ENCODE assay signal across 11 mouse cellular contexts in genomic region chr19:33110404-33110803, GRCm38 (mm10).
DNase-seq lines count a peak whose midpoint lies in the region; ATAC-seq and TF ChIP-seq lines count a peak whose summit lies in the region.
"Had no signal": no experiment of that assay in that cellular context is flagged by ENCODE, and none has a peak within 500 bp of the region (broad histone marks: within the 10 kb centered on the region; RNA-seq: fewer than 3 reads in every experiment).

No protein-coding gene starts in this region.

- H3K27ac ChIP-seq in lung, embryonic 14.5 days (ENCODE audit: low read depth) = peak overlapping the region; percentile 1; the same call in 1 of the 2 replicates
- 0 out of 2 replicates have a peak overlapping the region, but pooled peaks have one; percentile 18 for H3K27ac ChIP-seq in kidney, embryonic 15.5 days
- H3K27ac ChIP-seq in stomach, embryonic 15.5 days = 0 out of 2 replicates have a peak overlapping the region, but pooled peaks have one; percentile 31
- H3K27ac ChIP-seq: forebrain, embryonic 12.5 days; heart, embryonic 10.5 days; intestine, embryonic 15.5 days had no signal

- intact Hi-C loops in gastrocnemius, postnatal 14 days (cut with DNase I; ENCODE audit: low total_unique reads) = no loop called here

- TF ChIP-seq CTCF in lung, embryonic 14.5 days (IDR thresholded peaks at IDR 0.05; ENCODE audit: low read depth) = no peak
- no peak for TF ChIP-seq CTCF in lung, adult 2 months (IDR thresholded peaks at IDR 0.05; ENCODE audit: insufficient read depth, low read length)

- no peak overlapping the region for H3K4me3 ChIP-seq in lung, embryonic 14.5 days (ENCODE audit: low read depth, low read length)
- no peak overlapping the region for H3K4me3 ChIP-seq in lung, adult 2 months (replicated peaks; ENCODE audit: extremely low read depth, low read depth, low read length)
- H3K4me3 ChIP-seq in kidney, embryonic 15.5 days (replicated peaks) = no peak overlapping the region
- no peak overlapping the region for H3K4me3 ChIP-seq in stomach, embryonic 15.5 days (replicated peaks)
- H3K4me3 ChIP-seq: forebrain, embryonic 12.5 days; heart, embryonic 10.5 days; intestine, embryonic 15.5 days had no signal

- no peak for TF ChIP-seq POLR2A in lung, adult 2 months (IDR thresholded peaks at IDR 0.05; ENCODE audit: borderline replicate concordance, extremely low read depth, low read depth, low read length)

- no peak overlapping the region for H3K4me2 ChIP-seq in lung, embryonic 14.5 days
- H3K4me2 ChIP-seq in kidney, embryonic 15.5 days = no peak overlapping the region
- no peak overlapping the region for H3K4me2 ChIP-seq in stomach, embryonic 15.5 days
- H3K4me2 ChIP-seq: forebrain, embryonic 12.5 days; intestine, embryonic 15.5 days had no signal

- H3K9me3 ChIP-seq in lung, embryonic 14.5 days (ENCODE audit: low read depth, low read length) = no peaks in the 10 kb centered on the region
- no peaks in the 10 kb centered on the region for H3K9me3 ChIP-seq in kidney, embryonic 15.5 days (replicated peaks)
- no peaks in the 10 kb centered on the region for H3K9me3 ChIP-seq in stomach, embryonic 15.5 days
- H3K9me3 ChIP-seq: forebrain, embryonic 12.5 days; heart, embryonic 10.5 days; intestine, embryonic 15.5 days had no signal

- H3K36me3 ChIP-seq in lung, embryonic 14.5 days (ENCODE audit: insufficient read depth) = no peaks in the 10 kb centered on the region
- H3K36me3 ChIP-seq in kidney, embryonic 15.5 days = no peaks in the 10 kb centered on the region
- H3K36me3 ChIP-seq in stomach, embryonic 15.5 days = no peaks in the 10 kb centered on the region
- H3K36me3 ChIP-seq: forebrain, embryonic 12.5 days; heart, embryonic 10.5 days; intestine, embryonic 15.5 days had no signal

- peak; percentile 7; the same call in 1 of the 2 replicates for ATAC-seq in lung, embryonic 14.5 days (ENCODE audit: insufficient read depth)
- ATAC-seq in kidney, embryonic 15.5 days (replicated peaks; ENCODE audit: low FRiP score) = no peak
- no peak for ATAC-seq in stomach, embryonic 15.5 days (ENCODE audit: insufficient read depth, low FRiP score, low read depth)
- no peak for ATAC-seq in megakaryocyte, adult 5-6 weeks (ENCODE audit: poor library complexity, severe bottlenecking)
- ATAC-seq: intestine, embryonic 15.5 days had no signal

- peak; percentile 36 for DNase-seq in gastrocnemius, postnatal 14 days
- DNase-seq in gastrocnemius, postnatal 25 days = no peak
- DNase-seq in lung, embryonic 14.5 days = peak; percentile 33
- DNase-seq in lung, adult 2 months = no peak
- DNase-seq: liver, postnatal 0 days had no signal

- WGBS in lung, embryonic 14.5 days = 68% methylated on average over 9 of the region's 9 CpGs
- WGBS in lung, adult 2 months = 66% methylated on average over 9 of the region's 9 CpGs
- 71% methylated on average over 9 of the region's 9 CpGs for WGBS in kidney, embryonic 15.5 days
- WGBS in stomach, embryonic 15.5 days = 68% methylated on average over 9 of the region's 9 CpGs

- no peaks in the 10 kb centered on the region for H3K27me3 ChIP-seq in lung, embryonic 14.5 days (ENCODE audit: insufficient read depth, low read length)
- no peaks in the 10 kb centered on the region for H3K27me3 ChIP-seq in kidney, embryonic 15.5 days
- no peaks in the 10 kb centered on the region for H3K27me3 ChIP-seq in stomach, embryonic 15.5 days (replicated peaks)
- H3K27me3 ChIP-seq: forebrain, embryonic 12.5 days; intestine, embryonic 15.5 days had no signal

- peaks cover 12% of the 10 kb centered on the region for H3K4me1 ChIP-seq in lung, embryonic 14.5 days (ENCODE audit: insufficient read depth)
- H3K4me1 ChIP-seq in lung, adult 2 months (ENCODE audit: control insufficient read depth, insufficient read depth, low read length) = no peaks in the 10 kb centered on the region; the same call in 1 of the 2 replicates
- 0 out of 2 replicates have a peak, but pooled peaks cover 6% of the 10 kb centered on the region for H3K4me1 ChIP-seq in kidney, embryonic 15.5 days
- 0 out of 2 replicates have a peak, but pooled peaks cover 10% of the 10 kb centered on the region for H3K4me1 ChIP-seq in stomach, embryonic 15.5 days
- H3K4me1 ChIP-seq: heart, embryonic 10.5 days had no signal

- H3K9ac ChIP-seq in lung, embryonic 14.5 days = no peak overlapping the region
- H3K9ac ChIP-seq in kidney, embryonic 15.5 days = no peak overlapping the region
- no peak overlapping the region for H3K9ac ChIP-seq in stomach, embryonic 15.5 days
- H3K9ac ChIP-seq: forebrain, embryonic 12.5 days; intestine, embryonic 15.5 days; liver, postnatal 0 days had no signal

Comparison
In these comparisons a context has a peak if more than half of its experiments do, and no peak if none do; other contexts are left out.
1. DNase-seq: peak in gastrocnemius, postnatal 14 days (single experiment) and lung, embryonic 14.5 days (single experiment); none in gastrocnemius, postnatal 25 days (single experiment) and lung, adult 2 months (single experiment).
2. Peak in every context shown above with its lines, with median percentiles within 50 percentile points of each other: H3K27ac ChIP-seq.